Mouse (Mus musculus): ENCODE measurements around the gene Ssbp4.
"Not testable (repeated sequence)": the region's sequence is repeated elsewhere in the genome, so short reads cannot be mapped to it uniquely, and the experiment has no call there.

The Ssbp4 gene

GRCm38 (mm10) chr8:70606780-70607602 lies 1.7 kb downstream of the Ssbp4 start:
- peak; percentile 38 for DNase-seq

GRCm38 (mm10) chr8:70605871-70606779 lies 2.5 kb downstream of the Ssbp4 start:
- peak; percentile 42 for DNase-seq

- no peak for DNase-seq
Measured at GRCm38 (mm10) chr8:70604558-70604957, 4.1 kb downstream of the Ssbp4 start.

GRCm38 (mm10) chr8:70602139-70602811 lies 6.4 kb downstream of the Ssbp4 start:
- DNase-seq = no peak

GRCm38 (mm10) chr8:70601271-70601649 lies 7.4 kb downstream of the Ssbp4 start:
- DNase-seq = peak; percentile 78

- DNase-seq = peak; percentile 51
Measured at GRCm38 (mm10) chr8:70600473-70601270, 8.0 kb downstream of the Ssbp4 start.

GRCm38 (mm10) chr8:70599507-70600290 lies 9.0 kb downstream of the Ssbp4 start:
- DNase-seq = peak; percentile 55

- no peak for DNase-seq
Measured at GRCm38 (mm10) chr8:70598722-70599121, 9.9 kb downstream of the Ssbp4 start.

GRCm38 (mm10) chr8:70598283-70598682 lies 10.4 kb downstream of the Ssbp4 start:
- DNase-seq = peak; percentile 92

- no peak for DNase-seq
Measured at GRCm38 (mm10) chr8:70597417-70598272, 11.0 kb downstream of the Ssbp4 start.

- DNase-seq = peak; percentile 72
Measured at GRCm38 (mm10) chr8:70596775-70597416, 11.8 kb downstream of the Ssbp4 start.

GRCm38 (mm10) chr8:70596216-70596615 lies 12.5 kb downstream of the Ssbp4 start:
- DNase-seq = no peak

- no peak for DNase-seq
Measured at GRCm38 (mm10) chr8:70595811-70596210, 12.9 kb downstream of the Ssbp4 start.

- DNase-seq = no peak
Measured at GRCm38 (mm10) chr8:70594621-70595564, 13.8 kb downstream of the Ssbp4 start.

- peak; percentile 72 for DNase-seq
Measured at GRCm38 (mm10) chr8:70593961-70594609, 14.6 kb downstream of the Ssbp4 start, which contains the start of gene Isyna1. Gene Isyna1 (plus strand): TSS chr8:70594373.

- no peak for DNase-seq
Measured at GRCm38 (mm10) chr8:70593173-70593572, 15.5 kb downstream of the Ssbp4 start.

- DNase-seq = no peak
Measured at GRCm38 (mm10) chr8:70591569-70591968, 17.1 kb downstream of the Ssbp4 start.

- not testable (repeated sequence) for DNase-seq
Measured at GRCm38 (mm10) chr8:70587955-70588354, 20.7 kb downstream of the Ssbp4 start.

Measured in cerebellum, adult 9-10 months (tissue).